Mouse (Mus musculus) ovary, postnatal 36 days (tissue): ENCODE data around the gene Gm29289.
"Not testable (repeated sequence)": the region's sequence is repeated elsewhere in the genome, so short reads cannot be mapped to it uniquely, and the experiment has no call there.

Source experiments
- DNase-seq: peaks from one replicate; pipeline ENCODE4 v3.0.0; 2022; ENCODE audit warnings: low spot score, mixed read lengths

Gm29289 gene

DNA sequence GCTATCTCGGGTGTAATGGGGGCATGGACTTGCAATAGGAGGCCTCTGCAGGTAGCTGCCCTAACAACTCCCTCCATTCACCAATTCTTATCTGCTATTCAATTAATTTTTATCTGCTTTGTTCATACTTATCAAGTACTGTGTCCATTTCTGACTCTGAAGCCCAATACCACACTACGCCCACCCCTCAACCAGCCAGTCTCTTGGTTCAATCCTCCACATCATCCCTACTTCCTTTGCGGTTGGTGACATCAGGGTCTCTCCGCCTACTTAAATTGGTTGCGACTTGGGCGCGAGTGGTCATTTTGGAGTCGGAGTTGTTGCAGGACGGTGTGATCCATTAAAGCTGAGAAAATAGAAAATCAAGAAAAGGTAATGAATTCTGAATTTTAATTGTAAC is at the start of gene Gm29289:
TSS of gene Gm29289 (plus strand) at position 301 of the 400 bp plus-strand sequence.
- not testable (repeated sequence) for DNase-seq

DNA sequence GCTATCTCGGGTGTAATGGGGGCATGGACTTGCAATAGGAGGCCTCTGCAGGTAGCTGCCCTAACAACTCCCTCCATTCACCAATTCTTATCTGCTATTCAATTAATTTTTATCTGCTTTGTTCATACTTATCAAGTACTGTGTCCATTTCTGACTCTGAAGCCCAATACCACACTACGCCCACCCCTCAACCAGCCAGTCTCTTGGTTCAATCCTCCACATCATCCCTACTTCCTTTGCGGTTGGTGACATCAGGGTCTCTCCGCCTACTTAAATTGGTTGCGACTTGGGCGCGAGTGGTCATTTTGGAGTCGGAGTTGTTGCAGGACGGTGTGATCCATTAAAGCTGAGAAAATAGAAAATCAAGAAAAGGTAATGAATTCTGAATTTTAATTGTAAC is 31.7 kb upstream of the Gm29289 start, which contains the start of gene Gm10352:
TSS of gene Gm10352 (plus strand) at position 301 of the 400 bp plus-strand sequence.
- DNase-seq = not testable (repeated sequence)
